Mouse (Mus musculus): Measurements from ENCODE around the gene Xirp1.
"Not testable (repeated sequence)": the region's sequence is repeated elsewhere in the genome, so short reads cannot be mapped to it uniquely, and the experiment has no call there.

Xirp1 gene

DNA sequence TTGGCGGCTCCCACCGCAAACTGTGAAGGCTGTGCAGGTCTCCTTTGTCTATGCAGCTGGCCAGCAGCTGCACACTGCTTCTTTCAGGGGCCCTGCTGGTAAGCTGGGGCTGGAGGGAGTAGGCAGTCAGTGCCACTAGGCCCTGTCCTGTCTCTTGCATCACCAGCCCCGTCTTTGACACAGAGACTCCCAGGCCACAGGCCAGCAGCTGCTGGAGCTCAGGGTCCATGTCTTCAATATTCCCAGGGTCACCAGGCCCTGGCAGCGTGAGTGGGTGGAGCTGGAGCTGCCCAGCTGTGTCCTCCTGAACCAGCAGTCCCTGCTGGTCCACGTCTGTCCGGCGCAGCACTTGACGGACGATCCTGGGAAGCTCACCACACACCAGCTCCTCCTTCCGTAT is 6.4 kb downstream of the Xirp1 start:
- no peak for DNase-seq (ENCODE audit: low spot score)

GRCm38 (mm10) chr9:120014828-120015227 is 8.6 kb downstream of the Xirp1 start:
- no peak for DNase-seq (ENCODE audit: low spot score)

DNA sequence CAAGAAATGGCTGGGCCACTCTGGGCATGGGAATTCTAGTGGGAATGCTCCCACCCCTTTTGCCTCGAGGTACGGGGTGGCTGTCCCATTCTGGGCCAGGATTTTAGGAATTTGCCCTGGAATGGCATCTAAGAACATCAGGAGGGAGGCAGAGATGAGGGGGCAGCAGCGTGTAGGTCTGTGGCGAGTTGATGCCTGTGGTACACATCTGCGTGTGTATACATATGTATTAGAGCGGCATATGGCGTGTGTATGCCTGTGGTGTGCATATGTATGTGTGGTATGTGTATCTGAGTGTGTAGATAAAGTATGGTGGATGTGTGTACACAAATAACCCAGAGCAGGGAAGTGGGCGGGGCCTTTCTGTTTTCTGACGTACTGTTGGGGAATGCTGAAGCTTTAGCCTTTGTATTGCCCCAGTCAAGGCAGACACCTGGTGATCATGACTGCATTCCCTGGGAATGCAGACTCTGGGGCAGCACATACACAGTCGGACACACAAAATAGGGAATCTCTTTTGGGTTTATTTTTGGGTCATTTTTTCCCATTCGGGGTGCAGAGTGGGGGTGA is 10.1 kb downstream of the Xirp1 start:
- no peak for DNase-seq (ENCODE audit: low spot score)

GRCm38 (mm10) chr9:120012781-120013180 is 10.6 kb downstream of the Xirp1 start:
- no peak for DNase-seq (ENCODE audit: low spot score)

GRCm38 (mm10) chr9:120012161-120012560 is 11.2 kb downstream of the Xirp1 start:
- not testable (repeated sequence) for DNase-seq (ENCODE audit: low spot score)

- DNase-seq (ENCODE audit: low spot score), result peak; percentile 49
Measured at GRCm38 (mm10) chr9:120011533-120011932, 11.9 kb downstream of the Xirp1 start.

DNA sequence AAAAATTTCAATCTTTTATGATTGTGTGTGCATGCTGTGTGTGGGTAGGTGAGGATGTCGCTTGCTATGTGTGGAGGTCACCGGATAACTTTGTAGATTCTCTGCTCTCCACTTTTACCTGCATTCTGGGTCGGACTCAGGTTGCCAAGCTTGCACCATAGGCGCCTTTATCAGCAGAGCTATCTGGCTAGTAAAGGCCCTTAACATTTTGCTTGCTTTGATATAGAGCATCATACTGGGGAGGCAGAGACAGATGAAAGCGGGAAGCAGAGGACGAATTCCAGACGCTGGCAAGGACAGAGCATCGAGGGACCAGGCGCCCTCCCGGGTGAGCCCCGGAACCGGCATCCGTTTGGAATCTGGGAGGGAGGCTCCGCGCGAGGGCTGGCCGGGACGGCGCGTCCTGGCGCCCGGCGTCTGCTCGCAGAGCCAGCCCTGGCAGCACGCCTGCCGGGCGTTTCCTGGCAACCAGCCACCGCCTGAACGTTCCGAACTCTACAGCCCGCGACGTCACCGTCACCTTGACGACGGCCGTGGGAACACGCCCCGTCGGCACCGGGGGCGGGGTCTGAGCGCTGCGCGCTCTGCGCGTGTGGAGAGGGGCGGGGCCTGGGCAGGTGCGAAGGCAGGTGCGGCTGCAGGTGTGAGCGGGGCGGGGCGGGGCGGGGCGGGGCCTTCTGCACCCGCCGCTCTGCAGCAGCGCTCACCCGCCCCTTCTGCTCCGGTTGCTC is 12.5 kb downstream of the Xirp1 start:
- peak; percentile 100 for DNase-seq (ENCODE audit: low spot score)

- no peak for DNase-seq (ENCODE audit: low spot score)
Measured at GRCm38 (mm10) chr9:120009871-120010270, 13.5 kb downstream of the Xirp1 start.

- DNase-seq (ENCODE audit: low spot score), result no peak
Measured at GRCm38 (mm10) chr9:120009226-120009841, 14.1 kb downstream of the Xirp1 start.

DNA sequence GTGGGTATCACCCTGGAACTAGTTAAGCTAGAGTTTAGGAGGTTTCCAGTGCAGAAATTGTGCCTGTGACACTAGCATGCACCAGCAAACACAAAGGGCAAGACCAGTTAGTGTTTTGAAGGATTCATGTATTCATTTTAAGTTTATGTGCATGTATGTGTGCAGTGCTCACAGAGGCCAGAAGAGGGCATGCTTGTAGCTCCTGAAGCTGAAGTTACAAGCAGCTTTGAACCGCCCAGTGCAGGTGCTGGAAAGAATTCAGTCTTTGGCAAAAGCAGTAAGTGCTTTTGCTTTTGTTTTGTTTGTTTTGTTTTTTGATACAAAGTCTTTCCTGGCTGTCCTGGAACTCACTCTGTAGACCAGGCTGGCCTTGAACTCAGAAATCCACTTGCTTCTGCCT is 15.6 kb downstream of the Xirp1 start:
- DNase-seq (ENCODE audit: low spot score), result no peak

- no peak for DNase-seq (ENCODE audit: low spot score)
Measured at GRCm38 (mm10) chr9:120005936-120006335, 17.5 kb downstream of the Xirp1 start.

DNA sequence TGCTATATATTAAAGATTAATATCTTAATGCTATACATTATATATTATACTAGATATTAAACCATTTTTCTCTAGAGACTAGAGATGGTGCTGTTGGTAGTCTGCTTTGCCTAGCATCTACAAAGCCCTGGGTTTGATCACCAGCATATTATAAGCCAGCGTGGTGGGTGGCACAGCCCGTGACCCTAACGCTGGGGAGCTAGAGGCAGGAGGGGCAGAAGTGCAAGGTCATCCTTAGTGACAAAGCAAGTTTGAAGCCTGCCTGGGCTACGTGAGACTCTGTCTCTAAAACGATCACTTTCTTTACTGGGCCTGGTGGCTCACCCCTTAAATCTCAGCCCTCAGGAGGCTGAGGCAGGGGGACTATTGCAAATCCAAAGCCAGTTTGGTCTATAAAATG is 20.5 kb downstream of the Xirp1 start:
- no peak for DNase-seq (ENCODE audit: low spot score)

DNA sequence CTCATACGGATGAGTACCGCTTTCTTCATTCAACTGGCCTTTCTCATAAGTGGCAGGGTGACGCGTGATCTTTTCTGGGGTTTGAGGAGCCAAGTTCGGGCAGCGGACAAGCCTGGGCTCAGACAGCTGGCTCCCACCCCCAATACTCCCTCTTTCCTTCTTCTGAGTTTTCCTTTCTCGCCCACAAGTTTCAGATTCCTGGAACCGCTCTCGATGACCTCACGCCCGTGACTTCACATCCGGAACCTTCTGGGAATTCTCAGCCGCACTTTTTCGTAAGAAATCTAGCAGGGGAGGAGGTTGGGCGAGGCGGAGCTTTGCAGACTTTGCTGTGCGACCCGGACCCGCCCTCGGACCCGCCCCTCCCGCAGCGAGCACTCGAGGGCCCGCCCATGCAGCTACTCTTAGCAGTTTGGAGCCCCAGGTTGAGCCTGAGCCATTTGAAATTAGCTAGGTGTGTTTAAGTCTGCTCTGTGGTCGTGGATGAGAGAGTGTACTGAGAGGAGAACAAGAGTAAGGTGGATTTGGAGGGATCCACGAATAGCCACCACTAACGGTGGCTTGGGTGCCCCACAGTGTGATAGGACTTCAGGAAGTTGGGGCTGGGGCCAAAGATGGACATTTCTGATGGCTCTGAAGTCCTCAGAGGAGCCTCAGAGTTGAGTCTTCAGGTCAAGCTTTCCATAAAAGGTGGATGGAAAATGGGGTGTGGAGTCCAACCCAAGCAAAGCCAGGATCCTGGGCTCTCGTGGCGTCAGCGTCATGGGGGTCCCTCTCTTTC is 21.3 kb downstream of the Xirp1 start:
- DNase-seq (ENCODE audit: low spot score), result peak; percentile 66

DNA sequence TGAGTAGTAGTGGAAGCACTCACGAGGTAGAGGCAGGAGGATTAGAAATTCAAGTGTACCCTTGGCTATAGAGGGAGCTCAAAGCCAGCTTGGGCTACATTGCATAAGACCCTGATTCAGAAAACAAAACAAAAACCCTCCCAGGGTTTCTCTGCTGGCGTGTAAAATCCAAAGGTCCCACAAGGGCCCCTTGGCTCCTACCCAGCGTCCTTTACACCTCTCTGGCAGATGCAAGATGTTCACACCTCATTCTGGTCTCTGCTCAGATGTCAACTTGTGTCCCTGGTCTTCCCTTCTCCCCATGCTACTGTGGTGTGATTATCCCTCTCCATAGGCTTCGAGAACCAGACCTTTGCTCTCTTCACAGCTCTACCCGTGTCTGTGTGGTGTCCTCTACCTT is 22.6 kb downstream of the Xirp1 start:
- no peak for DNase-seq (ENCODE audit: low spot score)

GRCm38 (mm10) chr9:119999636-120000035 is 23.8 kb downstream of the Xirp1 start:
- DNase-seq (ENCODE audit: low spot score), result no peak

GRCm38 (mm10) chr9:119998776-119999175 is 24.6 kb downstream of the Xirp1 start:
- DNase-seq (ENCODE audit: low spot score), result no peak

- no peak for DNase-seq (ENCODE audit: low spot score)
Measured at GRCm38 (mm10) chr9:119996080-119996479, 27.3 kb downstream of the Xirp1 start.

- DNase-seq (ENCODE audit: low spot score), result no peak
Measured at GRCm38 (mm10) chr9:119994207-119994606, 29.2 kb downstream of the Xirp1 start.

DNA sequence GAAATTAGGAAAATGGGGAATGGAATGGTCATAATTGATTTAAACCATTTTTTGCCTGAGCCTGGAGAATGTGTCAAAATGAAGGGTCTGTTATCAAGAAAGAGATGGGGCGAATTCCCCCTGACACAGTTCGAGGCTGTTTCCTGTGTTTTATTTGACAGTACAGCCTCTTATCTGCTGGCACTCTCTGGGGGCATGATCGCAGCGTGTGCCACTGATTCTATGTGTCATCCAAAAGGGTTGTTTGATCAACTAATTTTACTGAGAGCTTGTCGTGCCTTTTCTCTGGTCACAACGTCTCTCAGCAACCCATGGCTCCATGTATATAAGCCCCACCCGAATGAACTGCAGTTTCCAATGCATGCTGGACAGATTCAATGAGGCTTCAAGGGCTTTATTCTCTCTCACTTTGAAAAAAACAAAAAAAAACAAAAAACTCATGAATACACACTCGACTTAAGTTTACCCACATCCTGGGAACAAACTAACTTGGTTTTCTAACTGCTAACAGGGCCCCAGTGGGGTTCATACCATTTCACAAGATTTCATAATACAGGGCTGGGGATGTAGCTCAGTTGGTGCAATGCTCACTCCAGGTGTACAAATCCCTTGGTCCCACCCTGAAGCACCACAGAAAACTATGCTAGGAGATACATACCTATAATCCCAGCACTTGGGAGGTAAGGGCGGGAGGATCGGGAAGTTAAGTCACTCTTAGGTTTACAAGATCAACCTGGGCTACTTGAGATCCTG is 30.1 kb downstream of the Xirp1 start:
- no peak for DNase-seq (ENCODE audit: low spot score)

DNA sequence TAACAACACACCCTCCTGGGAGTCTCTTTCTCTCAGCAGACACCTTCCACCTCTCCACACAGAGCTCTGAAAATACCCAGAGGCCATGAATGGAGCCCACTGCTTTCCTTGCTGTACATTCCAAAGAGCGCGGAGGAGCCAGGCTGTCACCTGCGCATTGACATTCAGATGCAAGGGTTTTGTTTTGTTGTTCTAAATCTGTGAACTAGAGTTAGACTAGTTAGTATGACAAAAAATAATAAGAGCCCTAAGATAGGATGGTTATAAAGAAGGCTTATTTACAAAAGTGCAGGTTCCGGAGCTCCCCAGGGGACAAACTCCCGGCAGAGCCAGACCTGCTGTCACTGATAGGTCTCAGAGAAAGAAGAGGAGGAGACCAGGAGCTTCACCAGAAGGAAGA is 32.1 kb downstream of the Xirp1 start:
- DNase-seq (ENCODE audit: low spot score), result no peak

- DNase-seq (ENCODE audit: low spot score), result no peak
Measured at GRCm38 (mm10) chr9:119988304-119988703, 35.1 kb downstream of the Xirp1 start.
